Mouse (Mus musculus): ENCODE results near the gene Zfp385a. TPM values are rescaled to one million over a fixed set of nuclear protein-coding genes. Genes with fewer than 3 reads are reported as not detected.

Gene Zfp385a
- total and polyA plus RNA-seq, 3 experiments = 1.2 to 59.9 (median 2.7) TPM

GRCm38 (mm10) chr15:103300067-103300471 lies 39.8 kb downstream of the Zfp385a start:
- Histone ChIP-seq H3K9me3 (replicated peaks; ENCODE audit: low read length) (no peaks in the 10 kb centered on the region), H3K9ac (ENCODE audit: insufficient read depth, low read depth) (no peak overlapping the region), H3K27ac (ENCODE audit: insufficient read depth, low read depth) (no peak overlapping the region), H3K79me2 (replicated peaks; ENCODE audit: control insufficient read depth, extremely low read depth, insufficient read depth, poor library complexity, severe bottlenecking) (no peaks in the 10 kb centered on the region), H3K27me3 (replicated peaks) (peaks cover 5% of the 10 kb centered on the region), H3K4me1 (ENCODE audit: control insufficient read depth in 1 of 2, insufficient read depth in 2 of 2) (peaks cover 16 to 82% of the 10 kb centered on the region in 2 experiments), H3K4me2 (ENCODE audit: insufficient read depth, low read depth, poor library complexity, severe bottlenecking) (no peak overlapping the region), H3K4me3 (replicated peaks in 1 of 3; ENCODE audit: low read depth in 2 of 3, low read length in 2 of 3, poor library complexity in 1 of 3) (no peak overlapping the region), H3K36me3 (replicated peaks in 1 of 2; ENCODE audit: control insufficient read depth in 1 of 2, insufficient read depth in 1 of 2, low read length in 1 of 2) (peaks cover 22 to 52% of the 10 kb centered on the region in 2 experiments)
- in situ Hi-C loops (cut with MboI; ENCODE audit: low pct_ligation_motif_present, low pct_unique_long_range_greater_than_20kb, low sequenced_read_pairs) (no loop called here), dilution Hi-C loops (cut with MboI; ENCODE audit: extremely low pct_ligation_motif_present, extremely low pct_unique_long_range_greater_than_20kb, low sequenced_read_pairs) (no loop called here)
- DNase-seq (ENCODE audit: extremely low read depth) = no peak
- TF ChIP-seq ZKSCAN1 (IDR thresholded peaks at IDR 0.05; ENCODE audit: borderline replicate concordance, low read depth, low read length) (no peak), MEF2A (IDR thresholded peaks at IDR 0.05; ENCODE audit: borderline replicate concordance, low read depth, low read length) (0 out of 2 replicates have a peak, but pooled peaks have one; percentile 44)

- H3K4me1 ChIP-seq (ENCODE audit: control insufficient read depth in 1 of 2, insufficient read depth in 2 of 2) = peaks cover 16 to 82% of the 10 kb centered on the region in 2 experiments
- H3K27me3 ChIP-seq (replicated peaks) = peaks cover 5% of the 10 kb centered on the region
- DNase-seq (ENCODE audit: extremely low read depth) = no peak
- no peak overlapping the region for H3K4me3 ChIP-seq (replicated peaks in 1 of 3; ENCODE audit: low read depth in 2 of 3, low read length in 2 of 3, poor library complexity in 1 of 3)
- H3K9ac ChIP-seq (ENCODE audit: insufficient read depth, low read depth) = no peak overlapping the region
- no peak overlapping the region for H3K4me2 ChIP-seq (ENCODE audit: insufficient read depth, low read depth, poor library complexity, severe bottlenecking)
- H3K36me3 ChIP-seq (replicated peaks in 1 of 2; ENCODE audit: control insufficient read depth in 1 of 2, insufficient read depth in 1 of 2, low read length in 1 of 2) = peaks cover 22 to 55% of the 10 kb centered on the region in 2 experiments
- in situ Hi-C loops (cut with MboI; ENCODE audit: low pct_ligation_motif_present, low pct_unique_long_range_greater_than_20kb, low sequenced_read_pairs) = no loop called here
- TF ChIP-seq BHLHE40 (IDR thresholded peaks at IDR 0.05; ENCODE audit: low read depth, low read length) (no peak), JUN (IDR thresholded peaks at IDR 0.05; ENCODE audit: insufficient read depth, low read depth, low read length) (no peak), MXI1 (IDR thresholded peaks at IDR 0.05; ENCODE audit: low read depth, low read length) (no peak), UBTF (IDR thresholded peaks at IDR 0.05; ENCODE audit: low read depth, low read length) (no peak), MAZ (IDR thresholded peaks at IDR 0.05; ENCODE audit: low read depth, low read length) (no peak), ETS1 (conservative IDR thresholded peaks at IDR 0.05; ENCODE audit: low read depth, low read length) (no peak), HCFC1 (IDR thresholded peaks at IDR 0.05; ENCODE audit: low read depth, low read length) (no peak), POLR2AphosphoS2 (IDR thresholded peaks at IDR 0.05; ENCODE audit: low read depth, low read length) (no peak), E2F4 (IDR thresholded peaks at IDR 0.05; ENCODE audit: insufficient replicate concordance, low read depth, low read length) (no peak), TBP (conservative IDR thresholded peaks at IDR 0.05; ENCODE audit: low read depth, low read length) (no peak), ZC3H11A (IDR thresholded peaks at IDR 0.05; ENCODE audit: low read depth, low read length) (no peak), ZKSCAN1 (IDR thresholded peaks at IDR 0.05; ENCODE audit: borderline replicate concordance, low read depth, low read length) (no peak), EP300 (IDR thresholded peaks at IDR 0.05; ENCODE audit: low read length) (no peak), GABPA (IDR thresholded peaks at IDR 0.05; ENCODE audit: insufficient replicate concordance, low read depth, low read length) (no peak), ELF1 (IDR thresholded peaks at IDR 0.05; ENCODE audit: low read depth, low read length) (no peak), MAFK (IDR thresholded peaks at IDR 0.05; ENCODE audit: insufficient replicate concordance, low read length) (no peak), IRF4 (IDR thresholded peaks at IDR 0.05; ENCODE audit: low read depth, low read length) (no peak), ZMIZ1 (IDR thresholded peaks at IDR 0.05; ENCODE audit: low read depth, low read length) (no peak), RCOR1 (conservative IDR thresholded peaks at IDR 0.05; ENCODE audit: low read depth, low read length) (no peak)
- dilution Hi-C loops (cut with MboI; ENCODE audit: extremely low pct_ligation_motif_present, extremely low pct_unique_long_range_greater_than_20kb, low sequenced_read_pairs) = no loop called here
- no peak overlapping the region for H3K27ac ChIP-seq (ENCODE audit: insufficient read depth, low read depth)
- no peaks in the 10 kb centered on the region for H3K9me3 ChIP-seq (replicated peaks; ENCODE audit: low read length)
- H3K79me2 ChIP-seq (replicated peaks; ENCODE audit: control insufficient read depth, extremely low read depth, insufficient read depth, poor library complexity, severe bottlenecking) = no peaks in the 10 kb centered on the region
These were observed 40.2 kb downstream of the Zfp385a start for GRCm38 (mm10) chr15:103299644-103300043.

Data from CH12.LX (cell line).